Mouse (Mus musculus) cortical plate, adult 2 months (tissue): ENCODE measurements at regions not wholly inside any gene's neighbourhood (a gene's known extent, or its start where the extent isn't known, plus 50 kb on each side); places are given as distances from the start of the nearest gene placed in this dataset.

Experiments used
- CTCF ChIP-seq: fragments of 200-500 bp; IDR thresholded peaks from 2 replicates; pipeline ENCODE4 v1.5.1; 2011; ENCODE audit warnings: mild to moderate bottlenecking, control low read depth, low read length; ENCODE audit not compliant: insufficient read depth; ENCODE audit errors: extremely low read depth
- POLR2A ChIP-seq: fragments of 200-500 bp; IDR thresholded peaks from 2 replicates; pipeline ENCODE4 v1.6.1; 2011; ENCODE audit warnings: mild to moderate bottlenecking, low read length, control low read depth; ENCODE audit not compliant: insufficient read depth; ENCODE audit errors: extremely low read depth

DNA sequence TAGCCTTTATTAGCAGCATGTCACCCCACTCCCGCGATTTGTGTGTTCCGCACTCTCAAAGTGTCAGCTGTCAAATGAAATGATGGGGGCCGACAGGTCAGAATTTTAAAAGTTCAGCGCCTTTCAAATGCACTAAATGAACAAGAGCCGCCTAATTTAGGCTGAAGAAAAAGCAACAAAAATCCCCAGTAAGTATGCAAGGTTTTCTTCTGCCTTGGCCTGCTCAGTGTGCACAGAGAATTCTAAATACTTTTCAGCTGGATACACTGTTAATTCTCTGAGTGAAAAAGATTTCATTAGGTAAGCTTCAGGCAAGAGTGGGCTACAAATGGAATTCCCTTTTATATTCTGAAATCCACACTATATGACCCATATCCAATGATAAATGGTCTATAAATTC, 125.9 kb upstream of the BC052040 start:
- TF ChIP-seq CTCF: no peak
- TF ChIP-seq POLR2A: no peak
